Mouse (Mus musculus): ENCODE measurements around the gene Olfr93. TPM values are rescaled to one million over a fixed set of nuclear protein-coding genes. Genes with fewer than 3 reads are reported as not detected.

Gene Olfr93
- total RNA-seq (2014; rRNA removed) (not detected in 2 replicates), polyA plus RNA-seq (2015; fragmentation: Nextera tagmentation; extraction: Ambion mirVana) (not detected in 2 replicates)

DNA sequence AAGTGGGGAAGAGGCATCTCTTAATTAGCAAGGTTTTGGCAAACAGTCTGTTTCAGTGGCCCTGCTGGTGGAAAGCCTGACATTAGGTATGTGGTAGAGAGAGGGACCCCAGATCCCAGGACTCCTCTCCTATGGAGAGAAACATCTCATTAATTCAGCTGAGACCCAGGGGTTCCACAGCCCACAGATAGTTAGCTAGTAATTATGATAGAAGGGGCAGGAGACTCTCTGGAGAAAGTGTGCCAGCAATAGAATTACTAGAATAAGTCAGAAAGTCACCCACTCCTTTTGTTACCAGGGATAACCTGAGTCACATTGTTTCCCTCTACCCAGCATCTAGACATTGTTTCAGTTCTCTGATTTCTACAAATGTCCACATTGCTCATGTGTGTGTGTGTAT, at the start of gene Olfr93:
Gene Olfr93, minus strand, starts transcription at position 101 of the 400 bp plus-strand sequence.
- Histone ChIP-seq H3K36me3 (ENCODE audit: insufficient read depth, low read length) (no peaks in the 10 kb centered on the region), H3K4me2 (ENCODE audit: low read depth, low read length, poor library complexity, severe bottlenecking) (no peak within 1 kb of the TSS), H3K4me3 (ENCODE audit: low read depth, low read length) (no peak within 1 kb of the TSS), H3K27me3 (ENCODE audit: insufficient read depth, low read length) (no peaks in the 10 kb centered on the region), H3K9ac (replicated peaks; ENCODE audit: low read length, poor library complexity, severe bottlenecking) (no peak within 1 kb of the TSS), H3K9me3 (ENCODE audit: low read length) (no peaks in the 10 kb centered on the region), H3K27ac (ENCODE audit: low read depth, low read length) (no peak within 1 kb of the TSS), H3K4me1 (ENCODE audit: insufficient read depth, low read length) (no peaks in the 10 kb centered on the region)
- DNase-seq (ENCODE audit: low spot score) (no peak), ATAC-seq (ENCODE audit: low FRiP score) (no peak)
- no peak for TF ChIP-seq CTCF (IDR thresholded peaks at IDR 0.05)

DNA sequence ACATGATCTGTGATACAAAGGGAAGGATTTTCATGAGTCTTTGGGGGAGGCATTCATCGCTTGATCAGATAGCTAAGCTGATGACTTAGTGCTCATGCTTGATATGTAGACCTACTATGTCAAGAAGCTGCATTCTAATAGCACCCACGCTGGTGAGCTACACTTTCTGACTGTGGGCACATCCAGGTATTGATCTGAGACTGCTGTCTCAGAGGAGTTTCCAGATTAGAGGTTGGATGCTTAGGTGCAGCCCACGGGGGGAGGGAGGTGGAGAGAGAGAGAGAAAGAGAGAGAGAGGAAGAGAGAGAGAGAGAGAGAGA, 42.6 kb upstream of the Olfr93 start:
- Histone ChIP-seq H3K27me3 (ENCODE audit: insufficient read depth, low read length) (no peaks in the 10 kb centered on the region), H3K27ac (ENCODE audit: low read depth, low read length) (no peak overlapping the region), H3K9me3 (ENCODE audit: low read length) (no peaks in the 10 kb centered on the region), H3K9ac (replicated peaks; ENCODE audit: low read length, poor library complexity, severe bottlenecking) (no peak overlapping the region), H3K4me3 (ENCODE audit: low read depth, low read length) (no peak overlapping the region), H3K4me1 (ENCODE audit: insufficient read depth, low read length) (no peaks in the 10 kb centered on the region), H3K36me3 (ENCODE audit: insufficient read depth, low read length) (no peaks in the 10 kb centered on the region), H3K4me2 (ENCODE audit: low read depth, low read length, poor library complexity, severe bottlenecking) (no peak overlapping the region)
- 31% methylated on average over 3 of the region's 3 CpGs for WGBS
- no peak for TF ChIP-seq CTCF (IDR thresholded peaks at IDR 0.05)
- peak; percentile 36 for ATAC-seq (ENCODE audit: low FRiP score)
- no peak for DNase-seq (ENCODE audit: low spot score)

DNA sequence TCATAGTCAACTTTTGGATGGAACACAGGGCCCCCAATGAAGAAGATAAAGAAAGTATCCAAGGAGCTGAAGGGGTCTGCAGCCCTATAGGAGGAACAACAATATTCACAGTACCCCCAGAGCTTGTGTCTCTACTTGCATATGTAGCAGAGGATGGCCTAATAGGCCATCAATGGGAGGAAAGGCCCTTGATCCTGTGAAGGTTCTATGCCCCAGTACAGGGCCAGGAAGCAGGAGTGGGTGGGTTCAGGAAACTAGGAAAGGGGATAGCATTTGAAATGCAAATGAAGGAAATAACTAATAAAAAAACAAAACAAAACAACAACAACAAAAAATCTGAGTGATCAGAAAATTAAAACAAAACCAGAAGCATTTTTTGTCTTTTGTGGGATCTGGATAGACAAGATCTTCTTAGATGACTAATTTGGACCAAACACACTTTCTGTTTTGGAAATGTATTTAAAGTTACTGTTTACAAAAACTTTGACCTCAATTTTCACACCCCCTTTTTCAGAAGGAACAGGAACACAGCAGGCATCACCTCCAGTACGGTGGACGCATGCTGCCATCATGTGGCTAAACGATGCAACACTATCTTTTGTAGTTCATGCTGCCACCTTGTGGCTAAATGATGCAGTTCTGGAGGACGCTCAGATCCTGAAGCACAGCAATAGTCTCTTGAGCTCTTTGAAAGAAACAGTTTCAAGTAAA, 42.1 kb upstream of the Olfr93 start:
- H3K27me3 ChIP-seq (ENCODE audit: insufficient read depth, low read length), result no peaks in the 10 kb centered on the region
- no peak overlapping the region for H3K4me2 ChIP-seq (ENCODE audit: low read depth, low read length, poor library complexity, severe bottlenecking)
- TF ChIP-seq CTCF (IDR thresholded peaks at IDR 0.05), result peak; percentile 100
- no peak overlapping the region for H3K4me3 ChIP-seq (ENCODE audit: low read depth, low read length)
- H3K27ac ChIP-seq (ENCODE audit: low read depth, low read length), result no peak overlapping the region
- H3K36me3 ChIP-seq (ENCODE audit: insufficient read depth, low read length), result no peaks in the 10 kb centered on the region
- no peaks in the 10 kb centered on the region for H3K9me3 ChIP-seq (ENCODE audit: low read length)
- DNase-seq (ENCODE audit: low spot score), result peak; percentile 92
- H3K9ac ChIP-seq (replicated peaks; ENCODE audit: low read length, poor library complexity, severe bottlenecking), result no peak overlapping the region
- 3% methylated on average over 4 of the region's 4 CpGs for WGBS
- peak; percentile 85 for ATAC-seq (ENCODE audit: low FRiP score)
- no peaks in the 10 kb centered on the region for H3K4me1 ChIP-seq (ENCODE audit: insufficient read depth, low read length)

DNA sequence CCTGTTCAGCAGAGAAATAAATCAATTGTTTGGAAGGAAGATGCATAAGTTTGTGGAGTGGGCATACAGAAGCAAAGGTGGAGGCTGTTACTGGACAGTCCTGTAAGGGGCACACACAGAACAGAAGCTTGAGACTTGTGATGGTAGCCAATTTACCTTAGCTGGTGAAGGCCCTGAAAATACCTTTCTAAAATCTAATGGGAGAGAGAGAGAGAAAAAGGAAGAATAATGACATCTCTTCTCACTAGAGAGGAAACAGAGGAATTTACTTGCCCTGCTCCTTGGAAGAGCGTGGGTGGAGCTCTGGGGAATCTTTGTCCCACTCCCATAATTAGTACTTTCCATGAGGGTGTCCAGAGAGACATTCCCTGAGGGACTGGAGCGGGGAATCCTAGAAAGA, 39.6 kb upstream of the Olfr93 start, which contains the start of gene Olfr94:
Gene Olfr94, minus strand, starts transcription at position 101 of the 400 bp plus-strand sequence.
- H3K9ac ChIP-seq (replicated peaks; ENCODE audit: low read length, poor library complexity, severe bottlenecking), result no peak within 1 kb of the TSS
- H3K36me3 ChIP-seq (ENCODE audit: insufficient read depth, low read length), result no peaks in the 10 kb centered on the region
- DNase-seq (ENCODE audit: low spot score) (no peak), ATAC-seq (ENCODE audit: low FRiP score) (no peak)
- no peak within 1 kb of the TSS for H3K4me2 ChIP-seq (ENCODE audit: low read depth, low read length, poor library complexity, severe bottlenecking)
- TF ChIP-seq CTCF (IDR thresholded peaks at IDR 0.05), result no peak
- no peaks in the 10 kb centered on the region for H3K9me3 ChIP-seq (ENCODE audit: low read length)
- WGBS, result 68% methylated on average over 2 of the region's 2 CpGs
- no peaks in the 10 kb centered on the region for H3K4me1 ChIP-seq (ENCODE audit: insufficient read depth, low read length)
- peaks cover 3% of the 10 kb centered on the region; the same call in 1 of the 2 replicates for H3K27me3 ChIP-seq (ENCODE audit: insufficient read depth, low read length)
- H3K27ac ChIP-seq (ENCODE audit: low read depth, low read length), result no peak within 1 kb of the TSS
- no peak within 1 kb of the TSS for H3K4me3 ChIP-seq (ENCODE audit: low read depth, low read length)

DNA sequence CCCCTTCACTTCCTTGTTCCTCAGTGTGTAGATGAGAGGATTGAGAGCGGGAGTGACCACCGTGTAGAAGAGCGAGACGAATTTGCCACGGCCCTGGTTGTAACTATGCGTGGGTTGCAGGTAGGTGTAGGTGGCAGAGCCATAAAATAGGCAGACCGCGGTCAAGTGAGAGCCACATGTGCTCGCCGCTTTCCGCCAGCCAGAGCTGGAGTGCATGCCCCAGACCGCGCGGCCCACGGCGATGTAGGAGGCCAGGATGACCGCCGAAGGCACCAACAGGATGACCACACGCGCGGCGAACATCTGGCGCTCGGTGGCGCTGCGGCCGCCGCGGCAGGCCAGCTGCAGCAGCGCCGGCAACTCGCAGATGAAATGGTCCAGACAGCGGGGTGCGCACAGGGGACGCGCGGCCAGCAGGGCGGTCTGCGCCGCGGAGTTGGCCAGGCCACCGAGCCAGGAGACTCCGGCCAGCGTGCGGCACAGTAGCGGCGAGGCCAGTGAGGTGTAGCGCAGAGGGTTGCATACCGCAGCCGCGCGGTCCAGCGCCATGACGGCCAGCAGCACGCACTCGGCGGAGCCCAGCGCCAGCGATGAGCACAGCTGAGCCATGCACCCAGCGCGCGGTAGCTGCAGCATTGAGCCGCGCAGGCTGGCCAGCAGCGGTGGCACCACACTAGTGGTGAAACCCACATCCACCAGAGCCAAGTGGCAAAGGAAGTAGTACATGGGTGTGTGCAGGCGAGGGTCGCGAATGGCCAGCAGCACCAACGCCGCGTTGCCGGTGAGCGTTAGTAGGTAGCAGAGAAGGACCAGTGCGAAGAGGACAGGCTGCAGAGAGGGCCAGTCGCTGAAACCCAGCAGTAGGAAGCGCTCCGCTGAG, 35.8 kb upstream of the Olfr93 start:
- TF ChIP-seq CTCF (IDR thresholded peaks at IDR 0.05), result peak; percentile 25; the same call in 1 of the 2 replicates
- under 1% methylated on average over 73 of the region's 77 CpGs for WGBS
- Histone ChIP-seq H3K4me3 (ENCODE audit: low read depth, low read length) (peak overlapping the region; percentile 67), H3K36me3 (ENCODE audit: insufficient read depth, low read length) (no peaks in the 10 kb centered on the region), H3K9ac (replicated peaks; ENCODE audit: low read length, poor library complexity, severe bottlenecking) (peak overlapping the region; percentile 61), H3K9me3 (ENCODE audit: low read length) (no peaks in the 10 kb centered on the region), H3K27ac (ENCODE audit: low read depth, low read length) (peak overlapping the region; percentile 77), H3K4me1 (ENCODE audit: insufficient read depth, low read length) (no peaks in the 10 kb centered on the region), H3K4me2 (ENCODE audit: low read depth, low read length, poor library complexity, severe bottlenecking) (peak overlapping the region; percentile 89), H3K27me3 (ENCODE audit: insufficient read depth, low read length) (peaks cover 3% of the 10 kb centered on the region; the same call in 1 of the 2 replicates)
- DNase-seq (ENCODE audit: low spot score) (peak; percentile 49), ATAC-seq (ENCODE audit: low FRiP score) (peak; percentile 90)

DNA sequence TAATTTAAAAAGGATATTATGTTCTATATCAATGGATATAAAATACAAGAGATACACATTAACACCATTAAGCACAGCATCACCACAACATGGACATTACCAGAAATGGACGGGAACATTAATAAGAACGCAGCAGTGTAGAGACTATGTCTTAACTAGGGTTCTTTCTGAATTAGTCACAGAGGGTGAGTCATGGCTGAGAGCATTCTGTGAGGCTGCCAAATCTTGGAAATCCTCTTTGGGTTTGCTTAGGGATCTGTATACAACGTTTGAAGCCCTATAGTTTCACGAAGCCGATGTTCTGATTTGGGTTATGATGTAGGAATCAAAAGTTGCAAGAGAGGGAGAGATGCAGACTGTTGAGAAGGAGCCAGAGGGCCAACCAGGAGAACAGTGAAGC, 33.5 kb upstream of the Olfr93 start:
- 89% methylated on average over 5 of the region's 5 CpGs for WGBS
- ATAC-seq (ENCODE audit: low FRiP score), result no peak
- H3K4me2 ChIP-seq (ENCODE audit: low read depth, low read length, poor library complexity, severe bottlenecking), result no peak overlapping the region

More for the DNA sequence above, 33.5 kb upstream of the Olfr93 start:
- H3K4me1 ChIP-seq (ENCODE audit: insufficient read depth, low read length), result no peaks in the 10 kb centered on the region
- no peak overlapping the region for H3K27ac ChIP-seq (ENCODE audit: low read depth, low read length)
- H3K4me3 ChIP-seq (ENCODE audit: low read depth, low read length), result no peak overlapping the region
- no peak for TF ChIP-seq CTCF (IDR thresholded peaks at IDR 0.05)
- H3K27me3 ChIP-seq (ENCODE audit: insufficient read depth, low read length), result peaks cover 3% of the 10 kb centered on the region; the same call in 1 of the 2 replicates
- H3K9ac ChIP-seq (replicated peaks; ENCODE audit: low read length, poor library complexity, severe bottlenecking), result no peak overlapping the region
- DNase-seq (ENCODE audit: low spot score), result no peak
- no peaks in the 10 kb centered on the region for H3K36me3 ChIP-seq (ENCODE audit: insufficient read depth, low read length)
- H3K9me3 ChIP-seq (ENCODE audit: low read length), result no peaks in the 10 kb centered on the region
